Mouse (Mus musculus) adrenal gland, postnatal 36 days (tissue): ENCODE data around the gene Gorasp1. TPM values are rescaled to one million over a fixed set of nuclear protein-coding genes. Genes with fewer than 3 reads are reported as not detected.

Experiments used
- DNase-seq, 2 experiments: peaks; one replicate each; pipeline ENCODE4 v3.0.0; 2021; ENCODE audit warnings: mixed read lengths in 1 of 2
- total RNA-seq, 2 experiments: library from RNA; stranded (reverse); gene quantifications; 2 replicates each; pipeline ENCODE4 v1.2.3; 2021

The Gorasp1 gene
- total RNA-seq, 2 experiments from 2014 or later: 23.5 to 31.7 TPM

GRCm38 (mm10) chr9:119973281-119973680, 35.9 kb upstream of the Gorasp1 start:
- DNase-seq: no peak

GRCm38 (mm10) chr9:119972582-119972981, 35.2 kb upstream of the Gorasp1 start:
- peak in 1 of 2 experiments; percentile 32 for DNase-seq

GRCm38 (mm10) chr9:119972166-119972565, 34.8 kb upstream of the Gorasp1 start:
- no peak for DNase-seq

- peak in 1 of 2 experiments; percentile 51 for DNase-seq
These were observed 33.6 kb upstream of the Gorasp1 start for GRCm38 (mm10) chr9:119970763-119971656.

- DNase-seq: peak; percentile 66 to 78
These were observed 32.9 kb upstream of the Gorasp1 start for GRCm38 (mm10) chr9:119970221-119970620.

GRCm38 (mm10) chr9:119969811-119970210, 32.4 kb upstream of the Gorasp1 start:
- no peak for DNase-seq

GRCm38 (mm10) chr9:119966221-119966910, 29.0 kb upstream of the Gorasp1 start:
- no peak for DNase-seq

- DNase-seq: no peak
These were observed 27.8 kb upstream of the Gorasp1 start for GRCm38 (mm10) chr9:119965186-119965585.

GRCm38 (mm10) chr9:119964206-119964605, 26.8 kb upstream of the Gorasp1 start:
- peak; percentile 35 to 42 for DNase-seq

- DNase-seq: peak; percentile 85 to 92
These were observed 25.8 kb upstream of the Gorasp1 start for GRCm38 (mm10) chr9:119962987-119963667.

- DNase-seq: no peak
These were observed 24.9 kb upstream of the Gorasp1 start for GRCm38 (mm10) chr9:119962216-119962615.

- peak in 1 of 2 experiments; percentile 43 for DNase-seq
These were observed 21.5 kb upstream of the Gorasp1 start for GRCm38 (mm10) chr9:119958835-119959234.

GRCm38 (mm10) chr9:119951388-119951787, 14.0 kb upstream of the Gorasp1 start:
- DNase-seq: no peak

- no peak for DNase-seq
These were observed 13.1 kb upstream of the Gorasp1 start for GRCm38 (mm10) chr9:119950434-119950833.

GRCm38 (mm10) chr9:119948804-119949203, 11.4 kb upstream of the Gorasp1 start:
- DNase-seq: no peak

- DNase-seq: peak in 1 of 2 experiments; percentile 32
These were observed 8.0 kb upstream of the Gorasp1 start for GRCm38 (mm10) chr9:119945173-119945900.

GRCm38 (mm10) chr9:119943326-119943725, 6.0 kb upstream of the Gorasp1 start:
- DNase-seq: no peak

- no peak for DNase-seq
These were observed 4.5 kb upstream of the Gorasp1 start for GRCm38 (mm10) chr9:119941861-119942260.

GRCm38 (mm10) chr9:119941407-119941806, 4.0 kb upstream of the Gorasp1 start:
- no peak for DNase-seq

- DNase-seq: no peak
These were observed 2.3 kb upstream of the Gorasp1 start for GRCm38 (mm10) chr9:119939646-119940045.

GRCm38 (mm10) chr9:119938496-119938895, 1.1 kb upstream of the Gorasp1 start:
- DNase-seq: no peak

GRCm38 (mm10) chr9:119933675-119934074, 3.7 kb downstream of the Gorasp1 start:
- DNase-seq: no peak
